Mouse (Mus musculus) frontal cortex, adult 2 months (tissue): ENCODE measurements around the gene Tcf7l2. TPM values are rescaled to one million over a fixed set of nuclear protein-coding genes. Genes with fewer than 3 reads are reported as not detected.

Experiments
- DNase-seq, 2 experiments: peaks; one replicate each; pipeline ENCODE4 v3.0.0; 2022; ENCODE audit warnings: low spot score in 1 of 2; ENCODE audit errors: extremely low spot score in 1 of 2
- polyA plus RNA-seq: library from polyadenylated mRNA; depleted of rRNA; stranded (reverse); fragments of >200 nt; gene quantifications from 2 replicates; pipeline ENCODE4 v1.2.3, GENCODE M21; 2012

Tcf7l2 gene
- polyA plus RNA-seq, 1 experiment = 7.9 TPM

DNA sequence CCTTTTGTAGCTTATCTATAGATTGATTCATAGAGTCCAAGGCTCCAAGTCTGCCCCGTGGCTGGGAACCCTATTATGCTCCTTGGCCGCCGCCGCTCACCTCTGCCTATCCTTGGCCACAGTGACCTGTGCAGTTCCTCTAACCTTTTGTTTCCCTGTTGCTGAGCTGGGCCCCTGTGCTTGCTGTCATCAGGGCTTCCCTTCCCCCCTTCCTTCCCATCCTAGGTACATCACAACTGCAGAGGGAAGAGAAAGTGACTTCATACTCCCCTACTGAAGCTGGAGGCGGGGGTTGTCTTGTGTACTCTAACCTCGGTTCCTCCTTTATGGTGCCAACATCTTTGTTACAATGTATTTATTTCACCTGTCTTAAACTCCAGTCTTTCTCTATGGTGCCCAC, 50.3 kb downstream of the Tcf7l2 start:
- DNase-seq = no peak

DNA sequence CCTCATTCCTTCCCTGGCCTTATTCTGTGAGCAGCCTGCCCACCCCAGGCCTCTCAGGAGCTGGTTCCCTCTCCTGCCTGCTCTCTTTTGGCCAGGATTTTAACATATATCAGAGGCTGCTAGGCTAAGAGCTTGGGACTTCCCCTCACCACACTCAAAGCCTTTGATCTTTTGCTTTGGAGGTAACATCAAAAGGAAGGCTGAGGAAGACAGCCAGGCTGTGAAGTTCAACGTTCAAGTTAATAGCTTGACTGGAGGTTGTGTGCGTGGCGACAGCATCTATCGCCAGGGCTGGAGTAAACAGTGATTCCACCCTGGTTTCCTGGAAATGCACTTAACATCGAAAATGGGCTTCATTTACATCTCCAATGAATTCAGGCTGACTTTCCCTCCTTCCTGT, 51.0 kb downstream of the Tcf7l2 start:
- DNase-seq = no peak

DNA sequence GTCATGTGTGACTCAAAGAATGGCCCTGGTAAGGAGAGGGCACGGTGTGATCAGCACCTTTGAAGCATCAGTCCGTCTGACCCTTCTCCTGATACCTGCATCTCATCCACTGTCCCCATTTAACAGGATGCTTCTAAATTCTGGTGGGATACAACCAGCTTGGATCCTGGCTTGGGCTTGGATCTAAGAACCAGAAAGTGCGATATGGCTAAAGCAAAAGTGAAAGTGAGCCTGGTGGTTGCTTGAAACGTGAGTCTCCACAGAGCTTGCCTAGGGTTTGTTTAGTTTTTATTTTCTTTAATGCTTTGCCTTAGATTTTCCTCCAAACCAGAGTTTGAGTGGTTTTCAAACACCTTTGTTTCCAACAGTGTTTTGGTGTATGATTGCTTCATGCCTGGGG, 51.4 kb downstream of the Tcf7l2 start:
- no peak for DNase-seq

DNA sequence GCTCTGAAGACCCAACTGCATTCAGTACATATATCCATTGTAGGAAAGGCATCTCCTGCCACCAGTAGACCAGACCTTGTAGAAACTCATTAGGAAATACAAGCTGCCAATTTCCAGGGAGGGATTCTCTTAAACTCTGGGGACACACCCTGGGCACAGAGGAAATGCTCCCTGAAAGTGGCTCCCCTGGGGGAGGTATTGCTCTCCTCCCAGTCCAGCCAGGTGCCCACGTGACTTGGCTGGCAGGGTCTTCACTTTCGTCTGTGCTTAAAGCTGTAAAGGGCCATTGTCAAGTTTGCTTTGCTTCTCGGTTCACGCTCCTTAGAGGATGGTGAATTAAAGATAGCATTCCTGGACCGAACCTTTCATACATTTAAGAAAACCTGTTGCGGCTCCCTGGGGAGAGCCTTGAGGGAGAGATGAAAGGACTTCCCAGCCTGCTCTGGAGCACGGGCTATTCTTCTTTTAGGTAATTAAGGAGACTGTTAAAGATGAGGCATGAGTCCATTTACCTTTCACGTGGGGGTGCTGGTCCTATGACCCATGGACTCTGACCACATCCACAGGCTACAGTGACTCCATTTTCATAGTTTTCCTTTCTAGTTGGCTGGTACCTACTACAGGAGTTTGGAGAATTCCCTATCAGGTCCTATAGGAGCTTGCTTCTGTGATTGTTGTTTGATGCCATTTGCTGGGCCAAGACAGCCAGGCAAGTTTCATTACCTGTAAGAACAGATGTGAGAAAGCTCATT, 52.8 kb downstream of the Tcf7l2 start:
- no peak for DNase-seq

DNA sequence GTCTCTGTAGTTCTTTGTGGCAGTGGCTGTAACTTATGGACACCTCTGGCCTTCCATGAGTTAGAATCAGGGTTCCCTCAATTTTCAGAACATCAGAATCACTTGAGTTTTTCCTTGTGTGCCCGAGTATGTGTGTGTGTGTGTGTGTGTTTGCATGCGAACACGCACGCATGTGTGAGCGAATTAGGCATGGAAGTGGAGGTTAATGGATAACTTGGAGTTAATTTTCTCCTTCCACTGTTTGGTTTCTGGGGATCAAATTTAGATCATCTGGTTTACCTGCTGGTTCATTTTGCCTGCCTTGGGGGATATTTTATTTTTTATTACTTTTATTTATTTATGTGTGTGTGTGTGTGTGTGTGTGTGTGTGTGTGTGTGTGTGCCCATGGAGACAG, 53.3 kb downstream of the Tcf7l2 start:
- DNase-seq = no peak

DNA sequence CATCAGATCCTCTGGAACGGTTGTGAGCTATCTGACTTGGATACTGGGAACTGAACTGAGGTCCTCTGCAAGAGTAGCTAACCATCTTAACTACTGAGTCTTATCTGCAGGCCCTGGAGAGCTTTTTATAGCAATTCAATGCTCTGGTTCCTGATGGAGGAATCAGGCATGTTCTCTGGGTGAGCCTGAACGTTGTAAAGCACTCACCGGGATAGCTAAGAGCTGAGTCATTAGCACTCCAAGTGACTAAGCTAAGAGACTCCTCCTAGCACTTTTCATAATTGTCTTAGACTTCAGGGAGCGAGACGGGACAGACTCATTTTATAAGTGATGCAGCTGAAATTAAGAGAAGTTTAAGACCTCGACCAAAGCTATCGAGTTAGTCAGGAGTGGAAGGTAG, 53.7 kb downstream of the Tcf7l2 start:
- DNase-seq = no peak

DNA sequence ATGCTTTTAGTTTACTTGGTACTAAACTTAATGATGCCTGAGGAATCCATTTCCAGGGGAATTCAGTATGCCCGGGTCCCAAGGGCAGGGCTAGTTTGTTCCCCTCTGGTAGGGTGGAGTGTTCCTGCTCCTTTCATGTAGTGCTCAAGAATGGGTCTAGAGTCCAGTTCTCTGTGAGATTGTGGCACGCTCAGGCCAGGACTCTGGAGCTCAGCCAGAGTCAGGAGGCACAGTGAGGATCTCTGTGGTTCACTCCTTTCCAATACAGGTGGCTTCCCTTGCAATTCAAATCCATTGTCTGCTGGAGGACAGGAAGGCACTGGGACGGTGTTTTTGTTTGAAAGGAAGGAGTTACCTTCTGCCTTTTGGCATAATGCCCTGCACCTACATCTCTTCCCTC, 56.2 kb downstream of the Tcf7l2 start:
- no peak for DNase-seq

DNA sequence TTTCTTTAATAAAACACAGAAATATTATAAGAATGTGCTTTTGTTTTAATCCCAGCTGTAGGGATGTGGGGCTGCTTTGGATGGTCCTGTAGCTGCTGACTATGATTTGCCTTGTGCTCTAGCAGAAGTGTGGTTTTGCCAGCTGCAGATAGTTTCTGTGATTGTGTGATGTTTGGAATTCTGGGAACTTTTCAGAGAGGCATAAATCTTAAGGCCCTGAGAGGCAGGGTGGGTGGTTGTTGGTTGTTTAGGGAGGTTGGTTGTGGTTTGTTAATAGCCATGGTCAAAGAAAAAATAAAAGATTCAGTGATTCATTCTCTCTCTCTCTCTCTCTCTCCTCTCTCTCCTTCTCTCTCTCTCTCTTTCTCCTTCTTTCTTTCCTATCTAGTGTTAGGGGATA, 57.8 kb downstream of the Tcf7l2 start:
- DNase-seq = no peak

DNA sequence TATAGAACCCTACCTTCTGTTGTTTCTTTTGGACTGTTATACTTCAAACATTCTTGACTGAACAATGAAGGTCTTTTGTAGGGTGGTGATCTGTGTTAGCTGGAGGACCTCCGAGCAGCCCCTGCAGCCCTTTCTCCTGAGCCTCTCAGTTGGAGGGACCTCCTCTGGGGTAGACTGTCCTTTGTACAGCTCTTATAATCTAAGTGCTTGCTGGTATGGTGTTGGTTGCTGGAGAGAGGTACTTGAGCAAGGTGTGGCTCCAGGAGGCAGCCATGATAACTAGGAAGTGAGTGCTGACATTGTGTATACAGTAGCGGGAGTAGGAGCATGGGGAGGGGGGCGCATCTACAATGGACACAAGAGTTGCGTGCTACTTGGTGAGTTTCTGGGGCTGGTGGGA, 58.4 kb downstream of the Tcf7l2 start:
- DNase-seq = no peak

DNA sequence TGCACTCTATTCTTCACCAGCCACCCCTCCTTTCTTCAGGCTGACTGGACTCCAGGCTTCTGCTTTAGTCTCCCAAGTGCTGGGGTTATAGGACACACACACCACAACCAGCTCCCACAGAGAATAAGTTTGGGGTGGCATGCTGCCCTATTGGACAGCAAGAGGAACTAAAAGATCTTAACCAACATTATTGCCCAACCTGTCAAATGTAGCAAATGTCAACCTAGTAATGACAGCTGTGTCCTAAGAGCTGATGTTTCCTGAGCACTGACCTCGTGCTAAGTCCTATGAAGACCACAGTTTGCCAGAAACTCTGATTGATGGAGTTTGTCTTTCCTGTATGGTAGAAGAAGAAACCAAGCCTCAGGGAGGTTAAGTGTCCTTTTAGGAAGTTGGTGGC, 61.5 kb downstream of the Tcf7l2 start:
- DNase-seq = no peak

DNA sequence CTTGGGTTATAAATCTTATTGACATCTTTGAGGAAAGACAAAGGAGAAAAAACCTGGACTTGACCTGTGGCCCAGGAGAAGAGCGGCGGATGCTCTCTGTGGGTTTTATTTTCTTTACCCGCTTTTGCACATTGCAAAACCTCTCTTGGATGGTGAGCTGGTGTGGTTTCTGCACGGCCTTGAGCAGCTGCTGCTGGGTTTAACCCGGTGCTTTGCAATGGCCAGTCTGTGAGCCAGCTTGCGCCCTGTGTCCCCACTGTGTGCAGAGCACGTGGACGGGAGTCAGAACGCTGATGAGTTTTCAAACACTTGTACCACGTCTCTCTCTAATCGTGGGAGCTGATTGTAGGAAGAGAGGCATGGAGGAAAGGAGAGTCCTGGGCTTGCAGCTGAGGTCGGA, 62.2 kb downstream of the Tcf7l2 start:
- no peak for DNase-seq

DNA sequence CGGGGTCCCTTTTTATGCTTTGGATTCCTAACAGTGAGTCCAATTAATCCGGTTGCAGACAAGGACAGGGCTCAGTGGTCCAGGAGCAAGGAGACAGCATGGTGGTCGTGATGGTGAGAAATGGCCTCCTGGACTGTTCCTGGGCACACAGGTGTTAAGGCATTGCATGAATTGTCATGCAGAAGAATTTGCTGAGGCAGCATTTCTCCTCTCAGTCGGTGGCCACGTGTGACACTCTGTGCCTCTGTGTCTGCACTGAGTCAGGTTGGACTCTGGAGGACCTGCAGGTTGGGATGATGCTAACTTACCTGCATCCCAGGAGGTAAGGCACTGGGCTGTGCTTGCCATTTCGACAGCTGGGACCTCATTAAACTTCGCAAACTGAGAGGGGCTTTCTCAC, 63.2 kb downstream of the Tcf7l2 start:
- DNase-seq = no peak

DNA sequence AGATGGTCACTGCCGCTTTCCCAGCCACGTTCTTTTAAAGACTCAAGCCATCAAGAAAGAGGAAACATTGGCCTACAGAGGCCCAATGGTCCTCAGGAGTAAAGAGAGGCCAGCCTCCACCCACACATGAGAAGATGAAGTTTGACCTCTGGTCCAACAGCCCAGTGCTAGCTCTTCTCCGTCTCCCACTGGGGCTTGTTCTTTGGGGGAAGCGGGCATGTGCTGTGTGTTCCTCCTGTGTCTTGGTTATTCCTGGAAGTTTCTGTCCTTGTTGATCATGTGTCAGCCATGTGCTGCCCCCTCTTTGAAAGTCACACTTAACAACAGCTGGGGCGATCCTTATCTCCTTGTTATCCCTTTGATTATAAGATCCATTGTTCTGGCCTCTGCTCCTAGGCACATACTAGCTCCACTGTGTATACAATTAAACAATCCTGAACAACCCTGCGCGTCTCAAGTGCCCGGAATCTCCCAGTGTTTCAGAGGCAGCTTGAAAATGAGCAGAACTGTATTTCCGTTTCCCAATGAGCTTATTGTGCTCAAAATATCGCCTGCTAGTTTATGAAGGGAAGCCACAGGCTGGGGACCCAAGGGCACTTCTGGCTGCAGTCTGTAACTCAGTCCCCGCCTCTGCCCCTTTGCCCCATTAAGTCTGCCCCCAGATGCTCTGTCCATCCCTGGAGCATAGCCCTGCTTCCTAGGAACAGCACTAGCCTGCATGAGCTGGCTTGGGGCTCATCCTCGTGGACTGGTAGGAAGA, 65.0 kb downstream of the Tcf7l2 start:
- no peak for DNase-seq

DNA sequence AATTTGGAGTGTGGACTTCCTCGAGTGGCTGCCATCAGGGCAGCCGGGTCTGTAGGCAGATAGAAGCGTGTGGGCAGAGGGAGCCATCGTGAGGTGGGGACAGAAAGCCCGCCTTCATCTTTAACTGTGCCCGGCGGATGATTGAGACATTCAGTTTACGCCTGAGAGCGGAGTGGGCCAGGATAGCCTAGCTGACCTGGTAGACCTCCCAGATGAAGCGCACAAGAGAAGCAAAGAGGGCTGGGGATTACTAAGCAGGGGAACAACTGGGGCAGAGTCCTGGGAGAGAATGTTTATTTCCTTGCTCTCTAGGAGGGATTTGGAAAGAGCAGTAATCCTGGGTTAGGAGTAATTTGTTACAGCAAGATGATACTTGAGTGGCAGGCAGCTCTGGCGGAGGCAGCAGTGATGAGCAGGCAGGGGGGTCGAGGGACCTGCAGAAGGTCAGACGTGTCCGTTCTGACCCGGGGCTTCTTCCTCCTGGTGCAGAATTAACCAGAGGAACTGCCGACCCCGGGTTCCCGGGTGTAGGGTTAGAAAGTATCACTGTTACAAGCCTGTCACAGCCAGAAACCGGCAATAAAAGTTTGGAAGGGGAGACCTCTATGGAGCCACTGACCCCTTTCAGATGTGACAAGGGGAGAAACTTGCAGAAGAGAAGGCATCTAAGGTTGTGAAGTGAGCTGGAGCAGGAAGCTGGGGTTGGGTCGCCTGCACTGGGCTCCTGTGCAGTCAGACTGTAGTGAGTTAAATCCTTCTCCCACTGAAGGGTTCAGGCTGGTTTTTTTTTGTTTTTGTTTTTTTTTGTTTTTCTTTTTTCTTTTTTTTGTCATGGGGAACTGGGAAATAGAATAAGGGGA, 65.8 kb downstream of the Tcf7l2 start:
- DNase-seq = no peak

DNA sequence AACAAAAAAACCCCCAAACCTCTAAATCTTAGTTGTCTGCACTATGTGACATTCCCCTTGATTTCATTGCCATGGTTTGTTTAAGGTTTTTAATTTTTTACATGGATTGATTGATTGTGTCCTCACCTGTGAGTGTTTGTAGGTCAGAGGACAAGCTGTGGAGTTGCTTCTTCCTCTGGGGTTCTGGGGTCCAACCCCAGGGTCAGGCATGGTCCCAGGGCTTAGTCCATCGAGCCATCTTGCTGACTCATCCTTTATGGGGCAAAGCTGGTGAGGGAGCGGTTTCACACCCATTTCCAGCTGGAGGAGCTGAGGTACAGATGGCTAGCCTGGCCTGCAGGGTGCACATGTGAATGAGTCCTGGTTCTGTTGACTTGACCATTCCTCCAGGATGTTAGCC, 66.7 kb downstream of the Tcf7l2 start:
- DNase-seq = no peak

DNA sequence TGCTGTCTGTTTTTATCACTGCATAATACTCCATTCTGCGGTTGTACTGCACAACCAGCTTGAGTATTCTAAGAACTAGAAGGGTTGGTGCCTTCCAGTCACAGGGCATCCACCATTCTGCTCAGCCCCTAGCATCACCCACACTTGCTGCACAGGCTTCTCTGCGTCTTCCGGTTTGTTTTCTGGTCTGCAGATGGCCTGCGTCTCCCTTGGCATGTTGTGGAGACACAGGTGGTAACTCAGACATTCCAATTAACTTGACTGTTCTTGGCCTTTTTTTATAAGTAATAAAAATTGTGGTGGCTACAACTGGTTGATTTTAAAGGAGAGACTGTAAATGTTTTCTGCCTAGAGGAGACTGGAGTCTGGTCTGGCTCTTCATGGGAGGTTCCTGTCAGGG, 67.9 kb downstream of the Tcf7l2 start:
- no peak for DNase-seq

DNA sequence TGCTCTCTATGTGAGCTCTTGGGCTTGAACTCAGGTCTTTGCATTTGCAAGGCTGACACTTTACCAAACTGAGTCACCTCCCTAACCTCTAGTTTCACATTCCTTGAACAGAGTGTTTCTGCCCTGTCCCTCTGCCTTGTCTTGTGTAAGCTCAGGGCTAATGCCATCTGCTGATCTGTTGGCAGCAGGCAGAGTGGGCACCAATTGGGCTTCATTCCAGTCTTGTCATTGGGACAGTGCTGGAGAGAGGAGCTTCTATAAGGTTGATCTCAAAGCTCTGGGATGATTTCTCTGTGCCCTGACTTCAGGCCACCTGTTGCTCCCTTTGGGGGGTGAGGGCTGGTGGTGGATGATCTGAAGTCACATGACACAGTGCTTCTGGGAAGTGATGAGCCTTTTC, 70.6 kb downstream of the Tcf7l2 start:
- DNase-seq = no peak

DNA sequence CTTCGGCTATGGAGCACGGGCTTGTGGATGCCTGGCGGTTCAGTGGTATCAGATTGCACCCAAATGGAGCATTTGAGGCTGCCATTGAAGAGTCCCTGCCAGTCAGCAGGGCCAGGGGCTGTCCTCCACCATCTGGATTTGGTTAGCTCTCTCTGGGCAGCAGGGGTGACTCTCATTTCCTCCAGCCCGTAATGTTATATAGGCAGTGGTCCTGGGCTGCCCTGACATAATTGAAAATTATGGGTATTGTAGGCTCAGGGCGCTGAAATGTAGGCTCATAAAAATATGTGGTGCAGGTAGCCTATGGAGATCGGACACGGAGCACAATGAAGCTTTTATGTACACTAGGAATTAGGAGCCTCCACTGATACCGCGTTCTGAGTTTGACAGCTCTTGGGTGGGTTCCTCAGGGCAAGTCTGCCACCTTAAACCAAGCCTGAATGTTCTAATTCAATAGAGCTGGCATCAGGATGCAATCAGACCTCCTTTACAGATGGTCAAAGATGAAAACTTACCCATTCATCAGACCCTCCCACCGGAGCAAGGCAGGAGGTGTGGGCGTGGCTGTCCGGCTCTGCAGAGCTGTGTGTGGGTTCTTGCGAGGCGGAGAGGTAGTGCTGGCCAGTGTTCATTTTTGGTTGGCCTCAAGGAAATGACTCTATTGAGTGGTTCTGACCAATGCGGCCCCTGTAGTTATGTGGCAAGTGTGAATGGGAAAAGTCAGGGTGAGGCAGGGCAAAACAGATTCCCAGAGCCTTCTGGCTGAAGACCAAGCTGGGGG, 73.6 kb downstream of the Tcf7l2 start:
- no peak for DNase-seq

DNA sequence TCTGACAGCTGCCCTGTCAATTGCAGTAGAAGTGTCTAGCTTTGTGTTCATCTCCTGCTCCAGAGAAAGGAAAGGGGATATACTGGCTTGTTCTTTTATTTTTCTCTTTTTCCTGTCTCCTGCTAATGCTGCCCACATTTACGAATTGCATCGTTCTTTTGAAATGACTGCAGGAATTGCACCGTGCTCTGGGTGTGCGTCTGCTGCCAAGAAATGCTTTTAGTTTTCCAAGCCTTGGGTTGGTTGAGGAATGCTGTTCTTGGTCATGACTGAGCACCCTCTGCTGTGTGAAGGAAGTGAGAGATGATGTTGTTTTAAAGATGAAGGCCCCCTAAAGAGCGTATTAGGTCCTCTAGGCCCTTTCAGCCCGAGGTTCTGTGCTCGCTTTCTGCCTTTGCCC, 75.4 kb downstream of the Tcf7l2 start:
- no peak for DNase-seq

DNA sequence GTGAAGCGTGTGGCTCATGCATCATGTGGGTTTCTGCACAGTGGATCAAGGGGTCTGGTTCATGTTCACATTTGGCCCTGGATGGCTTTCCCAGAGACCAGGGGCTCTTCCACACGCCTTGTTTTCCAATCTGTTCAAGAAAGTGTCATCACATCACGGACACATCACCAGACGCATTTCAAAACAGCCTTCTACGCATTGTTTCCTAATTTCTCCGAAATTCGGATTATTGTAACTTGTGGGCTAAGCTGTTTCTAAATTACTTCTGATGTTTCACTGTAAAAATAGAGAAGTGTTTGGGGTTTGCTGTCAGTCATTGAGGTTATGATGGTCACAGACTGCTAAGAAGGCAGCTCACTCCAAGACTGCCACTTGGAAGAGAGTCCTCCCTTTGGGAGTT, 78.6 kb downstream of the Tcf7l2 start:
- DNase-seq = no peak
